Mouse (Mus musculus) mesoderm, embryonic 11.5 days (tissue): Measurements from ENCODE around the gene Edn3.

Experiments used
- DNase-seq: peaks from one replicate; pipeline ENCODE4 v3.0.0-alpha.2; 2012; ENCODE audit warnings: low read depth, low spot score

The Edn3 gene

DNA sequence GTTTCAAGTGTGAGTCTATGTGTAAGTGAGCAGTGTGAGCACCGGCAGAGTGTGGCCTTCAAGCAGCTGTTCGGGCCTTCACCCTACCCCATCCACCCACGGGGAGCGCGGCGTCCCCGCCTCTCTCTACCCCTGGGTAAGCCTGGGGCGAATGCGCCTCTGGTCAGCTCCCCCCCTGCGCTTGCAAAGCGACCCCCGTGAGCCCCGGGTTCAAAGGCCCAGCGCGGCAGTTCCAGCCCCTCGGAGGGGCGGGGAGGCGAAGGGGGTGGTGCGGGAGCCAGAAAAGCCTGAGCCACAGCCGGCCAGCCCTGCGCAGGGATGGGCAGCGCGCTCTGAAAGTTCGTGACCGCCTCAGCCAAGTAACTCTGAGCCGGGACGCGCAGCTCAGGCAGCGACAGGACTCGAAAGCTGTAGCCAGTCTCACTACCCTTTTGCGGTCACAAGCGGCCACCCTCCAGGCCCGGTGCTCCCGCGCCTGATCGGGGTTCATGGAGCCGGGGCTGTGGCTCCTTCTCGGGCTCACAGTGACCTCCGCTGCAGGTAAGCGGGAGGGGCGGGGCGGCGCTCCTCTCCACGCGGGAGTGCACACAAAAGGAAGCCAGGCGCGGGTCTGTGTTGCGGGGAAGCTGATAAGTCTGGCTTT lies at the start of gene Edn3:
Gene Edn3 (plus strand): TSS at position 141 of the 643 bp plus-strand sequence.
- DNase-seq, result peak; percentile 33

DNA sequence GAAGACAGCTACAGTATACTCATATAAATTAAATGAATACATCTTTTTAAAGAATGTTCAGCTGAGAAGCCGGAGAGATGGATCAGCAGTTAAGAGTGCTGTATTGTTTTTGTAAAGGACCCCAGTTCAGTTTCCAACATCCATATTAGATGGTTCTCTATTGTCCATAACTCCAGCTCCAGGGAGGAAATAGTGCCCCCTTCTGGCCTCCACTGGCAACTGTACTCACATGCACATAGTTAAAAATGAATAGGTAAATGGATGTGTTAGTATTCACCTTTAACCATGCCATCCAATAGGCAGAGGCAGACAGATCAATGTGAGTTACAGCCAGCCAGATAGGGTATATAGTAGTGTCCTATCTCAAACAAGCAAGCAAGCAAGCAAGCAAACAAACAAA lies 48.4 kb upstream of the Edn3 start:
- DNase-seq, result no peak

DNA sequence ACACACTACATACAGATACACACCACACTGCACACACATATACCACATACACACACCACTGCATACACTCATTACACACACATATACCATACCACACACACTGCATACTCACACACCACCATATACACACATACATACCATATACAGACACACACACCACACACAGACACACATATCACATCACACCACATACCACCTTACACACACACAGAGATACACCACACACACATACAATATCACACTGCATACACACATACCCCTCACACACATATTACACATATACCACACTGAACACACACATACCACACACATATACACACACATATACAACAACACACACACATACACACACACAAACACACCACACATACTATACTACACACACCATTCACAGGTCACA lies 44.5 kb upstream of the Edn3 start:
- no peak for DNase-seq

DNA sequence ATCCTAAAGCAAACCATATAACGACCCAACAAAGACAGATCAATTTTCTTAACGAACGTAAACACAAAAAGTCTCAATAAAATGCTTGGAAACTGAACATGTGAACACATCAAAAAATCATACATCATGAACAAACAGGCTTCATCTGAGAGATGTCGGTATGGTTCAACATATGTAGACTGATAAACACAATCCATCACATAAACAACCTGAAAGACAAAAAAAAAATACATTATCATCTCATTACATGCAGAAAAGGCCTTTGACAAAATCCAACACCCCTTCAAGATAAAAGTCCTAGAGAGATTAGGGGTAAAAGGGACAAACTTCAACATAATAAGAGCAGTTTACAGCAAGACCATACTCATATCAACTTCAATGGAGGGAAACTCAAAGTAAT lies 42.6 kb upstream of the Edn3 start:
- no peak for DNase-seq

DNA sequence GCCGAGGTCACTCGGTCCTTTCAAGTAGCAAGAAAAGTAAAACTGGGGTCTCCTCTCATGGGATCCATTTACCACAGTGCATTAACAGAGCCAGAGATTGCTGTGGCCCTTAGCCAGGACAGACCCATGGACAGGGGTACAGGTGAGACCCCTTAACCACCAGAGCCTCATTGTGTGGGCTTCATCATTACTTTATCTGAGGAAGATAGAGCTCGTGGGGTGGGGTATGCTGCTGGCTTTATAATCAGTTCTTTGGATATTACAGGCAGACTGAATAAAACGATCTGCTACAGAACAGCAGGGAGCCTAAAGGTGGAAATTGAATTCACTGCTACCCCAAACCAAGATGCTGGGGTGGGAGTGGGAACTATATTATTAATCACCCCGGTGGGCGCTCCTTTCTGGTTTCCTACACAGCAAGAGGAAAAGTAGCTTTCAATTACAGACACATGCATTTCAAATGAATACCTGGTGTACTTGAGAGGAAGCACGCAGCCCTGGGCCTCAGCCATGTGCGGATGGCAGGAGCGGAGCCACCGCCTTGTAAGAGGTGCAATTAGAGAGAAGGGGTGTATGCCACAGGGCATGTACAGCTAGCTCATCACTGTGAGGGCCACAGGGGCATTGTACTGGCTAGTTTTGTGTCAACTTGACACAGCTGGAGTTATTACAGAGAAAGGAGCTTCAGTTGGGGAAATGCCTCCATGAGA lies 33.1 kb upstream of the Edn3 start:
- no peak for DNase-seq

DNA sequence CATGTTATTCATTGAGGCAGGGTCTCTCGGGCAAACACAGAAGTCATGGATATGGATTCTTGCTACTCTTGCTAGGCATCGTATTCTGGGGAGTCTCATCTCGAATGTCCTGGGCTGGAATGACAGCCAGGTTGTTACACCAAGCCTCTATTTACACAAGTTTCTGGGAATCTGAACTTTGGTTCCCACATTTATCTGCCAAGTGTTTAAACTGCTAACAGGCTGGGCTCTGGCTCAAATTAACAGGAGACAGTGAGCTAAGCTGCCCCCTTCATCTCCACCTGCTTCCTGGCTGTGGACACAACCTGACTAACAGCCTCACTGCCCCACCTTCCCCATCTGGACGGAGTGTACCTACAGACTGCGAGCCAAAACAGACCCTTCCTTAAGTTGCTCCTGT lies 28.5 kb upstream of the Edn3 start:
- DNase-seq, result no peak

DNA sequence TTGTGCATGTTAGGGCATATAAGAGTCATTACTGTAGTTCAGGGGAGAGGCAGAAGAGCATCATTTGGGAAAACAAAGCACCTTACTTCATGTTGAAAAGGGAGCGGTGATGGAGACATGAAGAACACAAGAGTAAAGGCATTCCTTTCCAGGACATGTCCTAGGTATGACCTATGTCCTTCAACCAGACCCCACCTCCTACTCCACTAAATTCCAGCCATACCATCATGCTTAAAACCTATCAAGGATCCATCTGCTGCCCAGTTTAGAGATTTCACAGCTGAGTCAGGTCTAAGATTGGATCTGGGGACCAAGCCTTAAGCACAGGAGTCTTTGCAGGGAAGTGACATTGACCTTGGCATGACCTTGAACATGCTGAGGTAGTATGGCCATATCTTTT lies 25.1 kb upstream of the Edn3 start:
- DNase-seq, result no peak

DNA sequence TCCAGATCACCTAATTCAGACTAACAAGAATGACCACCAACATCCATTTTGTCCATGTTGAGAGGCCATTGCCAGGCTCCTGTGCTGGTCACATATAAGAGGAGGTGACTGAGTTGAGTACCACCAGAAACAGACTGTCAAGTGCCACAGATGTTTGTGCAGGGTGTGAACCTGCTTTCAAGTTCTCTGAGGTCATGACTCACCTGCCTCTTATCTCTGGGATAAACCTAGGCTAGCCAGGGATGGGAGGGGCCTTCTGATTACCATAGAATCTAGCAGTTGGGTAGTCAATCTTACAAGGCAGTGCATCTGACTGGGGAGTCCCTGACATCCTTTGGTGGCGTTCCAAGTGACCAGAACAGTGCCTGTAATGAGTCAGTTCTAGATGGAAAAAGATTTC lies 13.2 kb upstream of the Edn3 start:
- no peak for DNase-seq

DNA sequence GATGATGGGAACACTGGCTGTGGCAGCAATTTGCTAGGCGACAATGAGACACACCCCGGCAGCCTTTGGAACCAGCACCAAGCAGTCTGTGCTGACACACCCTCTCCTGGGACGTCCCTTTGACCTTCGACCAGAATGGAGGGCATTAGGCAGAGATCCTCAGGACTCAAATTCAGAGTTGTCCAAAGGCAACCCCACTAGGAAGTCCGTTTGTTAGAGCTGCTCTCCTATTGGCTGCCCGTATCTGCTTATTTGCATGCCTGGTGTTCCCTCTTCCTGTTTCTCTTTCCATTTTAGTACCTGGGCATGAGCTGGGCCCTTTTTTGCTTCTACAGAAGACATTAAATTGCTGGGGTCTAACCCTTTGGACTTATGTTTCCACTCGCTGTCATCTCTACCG lies 12.0 kb upstream of the Edn3 start:
- no peak for DNase-seq

DNA sequence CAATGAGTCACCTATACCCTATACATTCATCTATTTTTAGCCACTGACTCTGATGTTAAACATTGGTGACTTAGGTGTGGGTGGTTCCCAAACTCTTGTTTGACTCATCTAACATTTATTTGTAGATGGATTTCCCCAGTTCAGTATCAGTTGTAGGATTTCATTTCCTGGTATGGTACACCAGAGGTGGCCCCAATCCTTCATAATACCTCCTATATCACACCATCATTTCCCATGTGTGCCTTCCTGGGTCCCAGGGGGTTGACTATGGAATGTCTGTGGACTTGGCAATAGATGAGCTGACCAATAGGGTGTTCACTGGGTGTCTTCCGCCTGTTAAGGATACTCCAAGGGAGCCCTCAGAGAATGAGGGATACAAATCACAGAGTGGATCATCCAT lies 7.2 kb upstream of the Edn3 start:
- no peak for DNase-seq

DNA sequence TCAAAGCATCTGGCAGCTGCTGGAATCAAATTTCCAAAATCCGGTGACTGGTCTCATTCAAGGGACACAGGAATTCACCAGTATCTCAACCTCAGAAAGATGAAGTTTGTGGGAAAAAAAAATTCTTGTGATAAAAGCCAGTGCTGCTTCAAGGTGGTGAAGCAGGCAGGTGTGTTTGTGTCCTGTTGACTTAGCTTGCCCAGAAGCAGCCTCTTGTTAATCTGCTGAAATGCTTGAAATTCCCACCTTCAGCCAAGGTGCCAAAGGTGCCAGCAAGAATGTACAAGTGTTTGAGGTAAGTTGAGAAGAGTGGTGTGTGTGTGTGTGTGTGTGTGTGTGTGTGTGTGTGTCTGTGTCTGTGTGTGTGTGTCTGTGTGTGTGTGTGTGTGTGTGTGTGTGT lies 6.2 kb upstream of the Edn3 start:
- no peak for DNase-seq

DNA sequence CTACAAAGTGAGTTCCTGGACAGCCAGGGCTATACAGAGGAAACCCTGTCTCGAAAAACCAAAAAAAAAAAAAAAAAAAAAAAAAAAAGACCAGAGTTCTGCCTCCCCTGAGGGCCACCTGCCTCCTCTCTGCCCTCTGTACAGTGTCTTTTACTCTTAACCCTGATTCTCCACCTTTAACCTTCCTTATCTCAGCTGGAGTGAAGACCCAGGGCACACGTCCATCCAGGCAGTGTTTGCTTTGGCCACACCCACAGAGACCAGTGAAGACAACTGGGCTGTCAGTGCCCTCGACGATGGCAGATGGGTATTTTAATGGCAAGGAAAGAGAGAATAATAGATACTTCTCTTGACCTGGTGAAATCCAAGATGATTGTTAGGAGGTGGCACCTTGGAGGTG lies 1.2 kb upstream of the Edn3 start:
- DNase-seq, result no peak

DNA sequence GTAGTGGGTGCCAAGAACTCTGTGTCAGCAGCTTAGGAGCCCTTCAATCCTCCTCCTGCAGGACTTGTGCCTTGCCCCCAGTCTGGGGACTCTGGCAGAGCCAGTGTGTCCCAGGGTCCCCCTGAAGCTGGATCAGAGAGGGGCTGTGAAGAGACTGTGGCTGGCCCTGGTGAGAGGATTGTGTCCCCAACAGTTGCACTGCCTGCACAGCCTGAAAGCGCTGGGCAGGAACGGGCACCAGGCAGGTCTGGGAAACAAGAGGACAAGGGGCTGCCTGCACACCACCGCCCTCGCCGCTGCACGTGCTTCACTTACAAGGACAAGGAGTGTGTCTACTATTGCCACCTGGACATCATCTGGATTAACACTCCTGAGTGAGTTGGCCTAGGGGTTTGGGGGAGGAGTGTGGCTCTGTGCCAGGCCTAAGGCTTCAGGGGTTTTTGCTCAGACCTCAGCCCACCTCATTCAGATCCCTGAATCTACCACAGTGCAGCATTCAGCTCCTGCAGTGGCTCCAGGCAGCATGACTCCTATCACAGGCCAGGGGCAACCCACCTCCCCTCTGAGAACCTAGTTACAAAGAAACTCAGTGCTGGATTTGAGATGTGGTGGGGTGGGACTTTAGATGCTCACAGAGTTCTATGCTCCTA lies 1.2 kb downstream of the Edn3 start:
- no peak for DNase-seq

DNA sequence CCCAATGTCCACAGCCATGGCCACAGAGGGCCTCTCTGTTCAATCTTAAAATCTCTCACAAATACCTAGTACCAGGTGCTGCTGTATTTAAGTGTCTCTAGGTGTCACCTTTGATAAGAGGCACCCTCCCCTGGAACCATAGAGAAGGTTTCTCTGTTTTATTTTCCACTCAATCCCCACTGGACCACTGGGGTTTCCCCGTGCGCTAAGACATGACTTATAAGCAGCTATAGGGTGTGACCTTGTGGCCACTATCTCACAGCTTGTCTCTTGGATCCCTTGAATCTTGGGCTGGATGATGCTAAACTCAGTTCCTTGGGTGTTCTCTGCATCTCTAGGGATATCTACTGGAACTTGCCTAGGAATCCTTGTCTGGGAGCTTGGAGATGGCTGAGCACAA lies 1.9 kb downstream of the Edn3 start:
- no peak for DNase-seq

DNA sequence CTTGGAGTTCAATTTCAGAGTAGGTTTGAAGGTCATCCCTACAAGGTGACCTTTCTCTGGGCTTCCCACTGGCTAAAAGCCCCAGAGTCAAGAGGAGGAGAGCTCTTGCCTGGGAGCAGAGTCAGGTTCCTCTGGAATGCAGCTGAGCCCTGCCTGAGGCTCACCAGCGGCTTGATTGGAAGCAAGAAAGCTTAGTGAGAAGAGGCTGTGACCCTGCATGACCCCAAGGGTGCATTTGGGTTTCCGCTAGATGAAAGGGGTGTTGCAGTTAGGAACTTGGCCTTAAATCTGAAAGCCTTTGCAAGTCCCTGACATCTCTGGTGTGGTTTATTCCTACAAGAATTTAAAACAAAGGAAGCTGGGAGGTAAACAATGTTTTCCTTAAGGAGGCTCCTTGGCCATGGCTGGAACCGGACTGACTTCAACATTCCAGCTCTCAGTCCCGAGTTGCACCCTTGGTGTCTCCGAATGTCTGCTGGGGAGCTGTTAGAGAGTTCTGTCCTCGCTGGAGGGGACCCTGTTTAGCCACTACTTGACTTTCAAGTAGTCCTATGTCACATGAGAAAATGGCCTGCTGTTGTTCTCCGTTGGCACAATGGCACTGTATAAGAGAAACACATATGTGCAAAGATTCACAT lies 8.6 kb downstream of the Edn3 start:
- peak; percentile 34 for DNase-seq

DNA sequence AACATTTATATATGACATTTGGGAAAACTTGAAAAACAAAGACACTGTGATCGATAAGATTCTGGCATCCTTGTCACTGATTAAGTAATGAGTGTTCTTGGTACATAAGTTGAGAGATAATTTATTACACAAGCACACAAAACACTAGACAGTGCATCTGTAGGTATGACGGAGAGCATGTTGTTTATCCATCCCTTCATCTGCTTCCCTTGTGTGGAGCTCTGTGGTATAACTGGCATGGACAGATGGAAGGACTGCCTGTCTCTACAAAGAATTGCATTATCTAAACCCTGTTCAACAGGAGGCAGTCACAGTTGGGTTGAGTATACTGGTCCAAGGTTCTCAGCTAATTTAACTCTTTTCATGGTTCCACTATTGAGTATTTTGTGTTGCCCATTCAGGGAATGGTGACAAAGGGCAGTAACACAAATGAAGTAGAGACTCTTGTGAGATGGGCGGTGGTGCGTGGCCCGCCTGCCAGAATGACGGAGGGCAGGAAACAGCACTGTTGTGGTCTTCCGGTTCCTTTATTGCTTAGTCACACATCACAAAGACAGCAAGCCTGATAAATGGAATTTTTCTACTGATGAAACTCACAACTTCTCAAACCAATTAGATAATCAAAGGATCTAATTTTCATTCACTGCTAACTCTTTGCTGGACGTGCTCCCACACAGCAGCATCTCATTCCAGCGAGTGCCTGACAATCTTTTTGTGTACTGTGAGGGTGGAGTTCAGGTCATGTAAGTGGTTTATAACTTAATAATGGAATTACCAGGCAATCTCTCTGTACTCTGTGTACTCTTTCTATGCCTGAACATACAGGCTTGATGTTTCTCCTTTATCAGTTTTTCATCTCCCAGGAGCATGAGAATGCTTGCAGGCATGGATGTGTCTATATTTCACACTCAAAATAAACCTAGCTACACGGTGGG lies 14.0 kb downstream of the Edn3 start:
- DNase-seq, result no peak

DNA sequence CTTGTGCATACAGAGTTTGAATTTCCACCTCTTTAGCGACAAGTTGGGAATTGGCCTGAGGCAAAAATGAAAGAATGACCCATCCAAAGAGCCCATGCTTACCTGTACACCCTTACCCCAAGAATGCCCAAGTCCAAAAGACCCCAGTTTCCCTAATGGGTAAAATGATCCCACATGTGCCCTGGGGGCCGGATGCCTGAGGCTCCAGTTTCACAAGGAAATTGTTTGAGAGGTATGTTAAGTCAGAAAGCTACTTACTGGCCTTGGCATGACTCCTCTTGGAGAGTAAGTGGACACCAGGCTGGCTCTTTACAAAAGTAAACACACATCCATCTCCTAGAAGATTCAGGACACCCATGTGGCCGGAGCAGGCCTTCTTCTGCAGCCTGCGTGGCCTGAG lies 21.6 kb downstream of the Edn3 start:
- DNase-seq, result no peak

DNA sequence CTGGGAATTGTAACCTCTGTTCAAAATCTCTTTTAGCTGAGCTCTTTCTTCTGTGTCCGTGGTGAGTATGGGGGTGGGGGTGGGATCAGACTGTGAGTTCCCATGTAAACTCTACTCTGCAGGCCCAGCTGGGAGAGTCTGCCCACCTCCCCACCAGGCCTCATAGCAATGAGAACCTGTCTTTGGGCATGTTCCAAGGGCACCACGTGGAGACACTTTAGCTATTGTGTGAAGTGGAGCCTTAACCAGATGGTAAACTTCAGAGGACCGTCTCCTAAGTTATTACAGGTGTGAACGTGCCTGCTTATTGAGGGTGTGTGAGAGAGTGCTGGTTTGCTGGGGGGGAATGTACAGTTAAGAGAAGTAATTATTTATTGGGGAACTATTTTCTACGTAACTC lies 22.5 kb downstream of the Edn3 start:
- no peak for DNase-seq

DNA sequence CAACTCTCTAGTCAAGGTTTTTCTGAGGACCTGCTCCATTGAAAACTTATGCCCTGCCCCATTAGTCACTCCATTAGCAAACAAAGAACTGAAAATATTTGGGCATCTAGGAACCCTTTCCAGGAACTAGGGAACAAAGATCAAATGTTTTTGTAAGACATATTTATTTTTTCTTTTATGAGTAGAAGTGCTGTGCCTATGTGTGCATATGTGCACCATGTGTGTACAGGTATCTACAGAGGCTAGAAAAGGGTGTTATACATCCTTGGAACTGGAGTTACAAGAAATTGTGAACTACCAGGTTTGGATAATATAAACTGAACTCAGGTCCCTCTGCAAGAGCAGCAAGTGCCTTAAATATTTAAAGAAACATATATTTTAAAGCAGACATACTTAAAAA lies 28.4 kb downstream of the Edn3 start:
- no peak for DNase-seq

DNA sequence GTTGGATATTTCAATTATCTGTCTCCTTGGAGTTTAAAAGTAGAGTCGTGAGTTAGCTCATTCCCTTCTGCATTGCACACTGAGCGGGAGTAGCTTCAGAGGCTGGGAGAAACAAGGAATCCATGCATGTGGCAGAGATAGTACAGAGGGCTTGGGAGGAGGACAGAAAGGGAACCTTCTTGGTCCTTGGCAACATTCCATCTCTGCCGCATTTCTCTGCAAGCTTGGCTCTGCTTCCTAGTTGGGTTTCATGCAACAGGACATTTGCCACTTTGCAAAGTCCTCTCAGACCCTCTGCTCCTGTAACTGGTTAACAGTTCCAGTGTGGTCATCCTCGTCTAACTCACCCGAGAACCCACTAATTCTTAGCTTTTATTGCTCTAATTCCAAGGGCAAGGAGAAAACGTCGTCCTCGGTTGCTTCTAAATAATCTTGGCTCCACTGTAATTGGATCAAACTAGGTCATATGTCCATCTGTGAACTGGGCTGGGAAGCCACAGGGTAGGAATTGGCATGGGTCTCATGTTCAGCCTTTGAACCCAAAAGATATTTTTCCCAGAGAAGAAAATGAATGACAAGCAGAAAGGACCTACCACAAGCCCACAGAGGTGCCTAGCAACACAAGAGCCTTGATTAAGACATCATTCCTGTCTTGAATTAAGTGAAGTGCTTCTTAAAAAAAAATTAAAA lies 32.2 kb downstream of the Edn3 start:
- no peak for DNase-seq

DNA sequence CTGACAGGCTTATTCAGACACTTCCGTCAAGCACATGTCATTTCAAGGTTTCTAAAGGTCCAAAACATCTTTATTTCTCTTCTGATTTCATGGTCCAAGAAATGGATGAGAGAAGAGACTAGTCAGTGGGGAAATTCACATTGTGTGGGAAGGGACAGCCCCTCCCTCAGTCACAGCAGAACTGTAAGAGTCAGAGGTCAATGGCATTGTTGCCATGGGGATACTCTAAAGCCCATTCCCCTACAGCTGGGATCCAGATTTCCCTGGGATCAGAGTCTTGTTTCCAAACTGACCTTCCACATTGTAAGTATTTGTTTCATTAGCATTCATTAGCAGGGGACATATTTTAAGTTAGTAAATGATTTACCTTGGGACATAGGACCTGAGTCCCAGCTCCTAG lies 32.8 kb downstream of the Edn3 start:
- no peak for DNase-seq
